Mouse (Mus musculus): Measurements from ENCODE around the gene Pnpla5. TPM values are rescaled to one million over a fixed set of nuclear protein-coding genes. Genes with fewer than 3 reads are reported as not detected.

Gene Pnpla5
- polyA plus RNA-seq, 1 experiment from 2014 or later, result not detected

GRCm38 (mm10) chr15:84136473-84137415 is 13.8 kb upstream of the Pnpla5 start:
- H3K27me3 ChIP-seq, result no peaks in the 10 kb centered on the region
- no peak overlapping the region for H3K9ac ChIP-seq (replicated peaks)
- H3K4me2 ChIP-seq (replicated peaks), result no peak overlapping the region
- H3K4me3 ChIP-seq, result no peak overlapping the region
- no peaks in the 10 kb centered on the region for H3K36me3 ChIP-seq
- no peaks in the 10 kb centered on the region for H3K9me3 ChIP-seq
- WGBS, result 16% methylated on average over 12 of the region's 12 CpGs
- no peak for ATAC-seq (replicated peaks)
- H3K4me1 ChIP-seq, result peaks cover 7% of the 10 kb centered on the region; the same call in 1 of the 2 replicates
- H3K27ac ChIP-seq (replicated peaks), result no peak overlapping the region

GRCm38 (mm10) chr15:84135472-84135871 is 12.5 kb upstream of the Pnpla5 start:
- no peak overlapping the region for H3K4me2 ChIP-seq (replicated peaks)
- no peak for ATAC-seq (replicated peaks)
- no peak overlapping the region for H3K27ac ChIP-seq (replicated peaks)
- H3K4me1 ChIP-seq, result no peaks in the 10 kb centered on the region; the same call in 1 of the 2 replicates
- 91% methylated on average over 5 of the region's 5 CpGs for WGBS
- no peaks in the 10 kb centered on the region for H3K9me3 ChIP-seq
- no peak overlapping the region for H3K9ac ChIP-seq (replicated peaks)
- H3K4me3 ChIP-seq, result no peak overlapping the region
- no peaks in the 10 kb centered on the region for H3K36me3 ChIP-seq
- H3K27me3 ChIP-seq, result no peaks in the 10 kb centered on the region

DNA sequence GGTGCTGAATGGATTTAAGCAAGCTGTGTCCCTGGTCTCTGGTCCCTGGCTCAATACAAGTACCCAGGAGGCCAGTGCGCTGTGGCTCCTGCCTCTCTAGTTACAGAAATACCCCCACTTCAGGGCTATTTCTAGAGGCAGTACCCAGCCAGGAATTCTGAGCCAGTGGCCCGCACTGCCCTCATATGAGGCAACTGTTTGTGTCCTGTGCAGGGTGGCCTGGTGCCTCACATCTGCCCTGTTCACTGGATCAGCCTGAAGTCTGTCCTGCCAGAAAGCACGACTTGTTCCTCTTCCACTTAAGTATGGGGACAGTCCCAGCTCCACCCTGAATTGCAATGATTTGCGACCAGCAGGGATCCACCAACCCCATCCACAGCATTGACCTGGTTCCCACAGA is 10.5 kb upstream of the Pnpla5 start:
- H3K9me3 ChIP-seq, result no peaks in the 10 kb centered on the region
- ATAC-seq (replicated peaks), result no peak
- H3K9ac ChIP-seq (replicated peaks), result no peak overlapping the region
- H3K27me3 ChIP-seq, result no peaks in the 10 kb centered on the region
- no peaks in the 10 kb centered on the region for H3K36me3 ChIP-seq
- H3K4me2 ChIP-seq (replicated peaks), result no peak overlapping the region
- H3K27ac ChIP-seq (replicated peaks), result no peak overlapping the region
- no peak overlapping the region for H3K4me3 ChIP-seq
- no peaks in the 10 kb centered on the region for H3K4me1 ChIP-seq
- WGBS, result 77% methylated on average over 4 of the region's 4 CpGs

GRCm38 (mm10) chr15:84131971-84132370 is 9.0 kb upstream of the Pnpla5 start:
- no peak for ATAC-seq (replicated peaks)
- Histone ChIP-seq H3K9me3 (no peaks in the 10 kb centered on the region), H3K36me3 (no peaks in the 10 kb centered on the region), H3K4me3 (no peak overlapping the region), H3K27me3 (no peaks in the 10 kb centered on the region), H3K4me1 (no peaks in the 10 kb centered on the region), H3K4me2 (replicated peaks) (no peak overlapping the region), H3K9ac (replicated peaks) (no peak overlapping the region), H3K27ac (replicated peaks) (no peak overlapping the region)
- 95% methylated on average over 7 of the region's 7 CpGs for WGBS

DNA sequence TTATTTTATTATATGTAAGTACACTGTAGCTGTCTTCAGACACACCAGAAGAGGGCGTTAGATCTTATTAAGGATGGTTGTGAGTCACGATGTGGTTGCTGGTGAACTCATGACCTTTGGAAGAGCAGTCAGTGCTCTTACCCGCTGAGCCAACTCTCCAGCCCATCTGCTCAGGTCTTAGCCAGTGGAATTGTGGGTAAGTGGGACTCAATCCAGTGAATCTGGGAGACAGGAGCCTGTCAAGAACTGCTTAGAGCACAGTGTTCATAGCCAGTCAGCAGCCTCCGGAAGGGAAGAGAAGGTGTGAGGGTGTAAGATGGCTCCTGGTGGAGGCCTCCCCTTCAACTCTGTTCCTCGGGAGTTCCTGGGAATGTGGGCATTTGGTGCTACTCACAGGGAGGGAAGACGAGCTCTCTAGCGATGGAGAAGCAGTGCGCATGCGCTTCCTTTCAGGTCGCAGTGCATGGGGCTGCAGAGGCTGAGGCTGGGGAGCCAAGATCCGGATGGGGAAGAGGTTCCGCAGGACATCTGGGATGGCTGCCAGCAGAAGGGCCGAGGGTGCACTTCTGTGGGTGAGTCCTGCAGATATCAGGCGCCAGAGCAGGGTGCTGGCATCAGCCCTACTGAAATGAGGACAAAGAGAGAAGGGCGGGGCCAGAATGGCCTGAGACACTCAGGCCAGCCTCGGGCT is 8.3 kb upstream of the Pnpla5 start:
- no peak overlapping the region for H3K9ac ChIP-seq (replicated peaks)
- no peak for ATAC-seq (replicated peaks)
- 0 out of 2 replicates have a peak overlapping the region, but pooled peaks have one; percentile 34 for H3K27ac ChIP-seq (replicated peaks)
- no peak overlapping the region for H3K4me3 ChIP-seq
- no peak overlapping the region for H3K4me2 ChIP-seq (replicated peaks)
- no peaks in the 10 kb centered on the region for H3K27me3 ChIP-seq
- H3K4me1 ChIP-seq, result no peaks in the 10 kb centered on the region
- H3K9me3 ChIP-seq, result no peaks in the 10 kb centered on the region
- H3K36me3 ChIP-seq, result no peaks in the 10 kb centered on the region
- WGBS, result 59% methylated on average over 16 of the region's 16 CpGs

DNA sequence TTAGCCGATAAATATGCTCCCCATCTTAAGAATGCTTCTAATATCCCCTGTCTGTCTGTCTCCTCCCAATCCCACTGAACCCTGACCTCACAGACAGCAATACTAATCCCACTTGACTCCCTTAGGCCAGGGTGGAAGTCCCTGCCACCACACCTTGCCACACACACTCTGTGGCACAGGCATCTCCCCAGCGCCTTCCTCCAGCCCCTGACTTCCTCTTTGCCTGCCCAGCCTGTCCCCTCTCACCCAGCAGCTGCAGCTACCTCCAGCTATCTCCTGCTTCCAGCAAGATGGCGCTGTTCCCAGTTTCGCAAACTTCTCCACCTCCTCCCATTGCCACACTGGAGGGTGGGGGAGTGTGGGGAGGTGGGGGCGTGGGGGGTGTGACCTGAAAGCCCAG is 3.9 kb upstream of the Pnpla5 start:
- H3K9ac ChIP-seq (replicated peaks), result no peak overlapping the region
- no peaks in the 10 kb centered on the region for H3K27me3 ChIP-seq
- 44% methylated on average over 5 of the region's 5 CpGs for whole genome bisulfite sequencing
- no peaks in the 10 kb centered on the region for H3K9me3 ChIP-seq
- no peak overlapping the region for H3K27ac ChIP-seq (replicated peaks)
- no peaks in the 10 kb centered on the region for H3K36me3 ChIP-seq
- no peak for ATAC-seq (replicated peaks)
- H3K4me3 ChIP-seq, result no peak overlapping the region
- H3K4me1 ChIP-seq, result no peaks in the 10 kb centered on the region
- no peak overlapping the region for H3K4me2 ChIP-seq (replicated peaks)

- no peaks in the 10 kb centered on the region for H3K36me3 ChIP-seq
- H3K4me3 ChIP-seq, result no peak overlapping the region
- no peaks in the 10 kb centered on the region for H3K27me3 ChIP-seq
- H3K4me2 ChIP-seq (replicated peaks), result no peak overlapping the region
- ATAC-seq (replicated peaks), result no peak
- H3K4me1 ChIP-seq, result no peaks in the 10 kb centered on the region
- H3K9ac ChIP-seq (replicated peaks), result no peak overlapping the region
- WGBS, result 77% methylated on average over 4 of the region's 4 CpGs
- H3K27ac ChIP-seq (replicated peaks), result no peak overlapping the region
- no peaks in the 10 kb centered on the region for H3K9me3 ChIP-seq
Measured at GRCm38 (mm10) chr15:84126447-84126846, 3.5 kb upstream of the Pnpla5 start.

DNA sequence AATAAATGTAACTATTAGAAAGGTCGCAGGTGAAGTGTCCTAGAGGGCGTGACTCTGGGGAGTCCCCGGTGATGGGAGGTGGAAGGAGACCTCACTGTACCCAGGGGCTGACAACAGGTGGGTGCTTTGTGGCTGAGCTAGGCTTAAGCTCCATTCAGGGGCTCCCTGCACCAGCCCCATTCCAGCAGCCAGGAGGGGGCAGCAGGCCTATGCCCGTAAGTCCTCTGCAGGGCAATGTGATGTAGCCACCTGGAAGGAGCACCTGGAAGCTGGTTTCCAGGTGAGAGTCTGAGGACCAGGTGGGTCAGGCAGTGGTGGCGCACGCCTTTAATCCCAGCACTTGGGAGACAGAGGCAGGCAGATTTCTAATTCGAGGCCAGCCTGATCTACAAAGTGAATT is 1.1 kb upstream of the Pnpla5 start:
- no peak for ATAC-seq (replicated peaks)
- WGBS, result 67% methylated on average over 7 of the region's 7 CpGs
- no peak overlapping the region for H3K4me3 ChIP-seq
- no peak overlapping the region for H3K27ac ChIP-seq (replicated peaks)
- H3K4me2 ChIP-seq (replicated peaks), result no peak overlapping the region
- H3K27me3 ChIP-seq, result no peaks in the 10 kb centered on the region
- H3K36me3 ChIP-seq, result no peaks in the 10 kb centered on the region
- no peak overlapping the region for H3K9ac ChIP-seq (replicated peaks)
- H3K4me1 ChIP-seq, result no peaks in the 10 kb centered on the region
- no peaks in the 10 kb centered on the region for H3K9me3 ChIP-seq

DNA sequence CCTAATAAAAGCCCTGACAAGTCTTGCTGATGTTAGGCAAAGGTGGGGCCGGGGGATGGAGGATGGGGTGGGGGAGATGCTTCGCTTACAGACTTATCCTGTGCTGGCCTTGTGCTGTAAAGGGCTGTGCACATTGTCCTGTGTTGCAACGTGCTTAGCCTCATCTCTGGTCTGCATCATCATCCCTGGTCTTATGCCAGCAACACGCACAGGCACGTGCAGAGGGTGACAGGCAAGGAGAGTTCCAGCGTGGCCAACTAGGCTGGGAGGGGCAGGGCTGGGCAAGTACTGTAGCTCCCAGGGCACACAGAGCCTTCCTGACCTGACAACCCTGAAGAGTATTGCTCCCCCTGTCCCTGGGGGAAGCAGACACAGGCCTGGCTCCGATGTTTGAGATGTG is 1.9 kb downstream of the Pnpla5 start:
- Histone ChIP-seq H3K4me3 (no peak overlapping the region), H3K4me1 (no peaks in the 10 kb centered on the region), H3K9me3 (no peaks in the 10 kb centered on the region), H3K27ac (replicated peaks) (no peak overlapping the region), H3K4me2 (replicated peaks) (no peak overlapping the region), H3K9ac (replicated peaks) (no peak overlapping the region), H3K36me3 (no peaks in the 10 kb centered on the region), H3K27me3 (no peaks in the 10 kb centered on the region)
- ATAC-seq (replicated peaks), result no peak
- 73% methylated on average over 7 of the region's 7 CpGs for WGBS

- H3K9ac ChIP-seq (replicated peaks), result no peak overlapping the region
- H3K27me3 ChIP-seq, result no peaks in the 10 kb centered on the region
- no peak for ATAC-seq (replicated peaks)
- H3K4me1 ChIP-seq, result no peaks in the 10 kb centered on the region
- WGBS, result 20% methylated on average over 6 of the region's 6 CpGs
- H3K9me3 ChIP-seq, result no peaks in the 10 kb centered on the region
- no peak overlapping the region for H3K4me2 ChIP-seq (replicated peaks)
- no peak overlapping the region for H3K27ac ChIP-seq (replicated peaks)
- no peak overlapping the region for H3K4me3 ChIP-seq
- H3K36me3 ChIP-seq, result no peaks in the 10 kb centered on the region
Measured at GRCm38 (mm10) chr15:84120612-84121011, 2.4 kb downstream of the Pnpla5 start.

- no peak overlapping the region for H3K4me2 ChIP-seq (replicated peaks)
- WGBS, result 76% methylated on average over 1 of the region's 1 CpGs
Measured at GRCm38 (mm10) chr15:84116466-84116865, 6.5 kb downstream of the Pnpla5 start.

GRCm38 (mm10) chr15:84115727-84116126 is 7.2 kb downstream of the Pnpla5 start:
- Histone ChIP-seq H3K27me3 (no peaks in the 10 kb centered on the region), H3K27ac (replicated peaks) (no peak overlapping the region), H3K4me2 (replicated peaks) (no peak overlapping the region), H3K36me3 (no peaks in the 10 kb centered on the region), H3K9ac (replicated peaks) (no peak overlapping the region), H3K4me1 (no peaks in the 10 kb centered on the region), H3K9me3 (no peaks in the 10 kb centered on the region), H3K4me3 (no peak overlapping the region)
- WGBS, result 66% methylated on average over 5 of the region's 5 CpGs
- ATAC-seq (replicated peaks), result no peak

More at GRCm38 (mm10) chr15:84116466-84116865, 6.5 kb downstream of the Pnpla5 start:
- Histone ChIP-seq H3K4me3 (no peak overlapping the region), H3K27ac (replicated peaks) (no peak overlapping the region), H3K36me3 (no peaks in the 10 kb centered on the region), H3K9me3 (no peaks in the 10 kb centered on the region), H3K27me3 (no peaks in the 10 kb centered on the region), H3K4me1 (no peaks in the 10 kb centered on the region), H3K9ac (replicated peaks) (no peak overlapping the region)
- ATAC-seq (replicated peaks), result no peak
